Mouse (Mus musculus) erythroid progenitor cell, adult 5-6 weeks (primary cell): ENCODE data around the gene Slc8a1. TPM values are rescaled to one million over a fixed set of nuclear protein-coding genes. Genes with fewer than 3 reads are reported as not detected.

Experiments
- ATAC-seq: replicated peaks from 2 replicates; pipeline ENCODE4 v1.8.0; 2016; ENCODE audit warnings: moderate number of reproducible peaks, mild to moderate bottlenecking, moderate TSS enrichment, inconsistent platforms; ENCODE audit not compliant: poor library complexity, low FRiP score, severe bottlenecking
- total RNA-seq, 2 experiments: library from RNA; stranded (forward) in 1 of 2; stranded (reverse) in 1 of 2; fragments of 150-400 nt in 1 of 2; fragments of 186-747, 209-891 nt in 1 of 2; gene quantifications; 2 replicates each; pipeline versions ENCODE4 v1.2.3 to v1.2.4; 2015 to 2017; ENCODE audit warnings: low replicate concordance in 2 of 2

Slc8a1 gene
- total RNA-seq, 2 experiments from 2014 or later: 0.15 to 4.2 TPM

GRCm38 (mm10) chr17:81671245-81671644, 66.9 kb downstream of the Slc8a1 start:
- ATAC-seq: no peak

GRCm38 (mm10) chr17:81669816-81670691, 68.1 kb downstream of the Slc8a1 start:
- no peak; the same call in 1 of the 2 replicates for ATAC-seq

GRCm38 (mm10) chr17:81669062-81669815, 68.9 kb downstream of the Slc8a1 start:
- ATAC-seq: no peak

- ATAC-seq: no peak
These were observed 69.7 kb downstream of the Slc8a1 start for GRCm38 (mm10) chr17:81668466-81668865.

GRCm38 (mm10) chr17:81667935-81668334, 70.2 kb downstream of the Slc8a1 start:
- ATAC-seq: no peak

- ATAC-seq: no peak
These were observed 71.6 kb downstream of the Slc8a1 start for GRCm38 (mm10) chr17:81666551-81666950.

GRCm38 (mm10) chr17:81664916-81665315, 73.3 kb downstream of the Slc8a1 start:
- no peak for ATAC-seq

GRCm38 (mm10) chr17:81657828-81658227, 80.3 kb downstream of the Slc8a1 start:
- no peak for ATAC-seq

GRCm38 (mm10) chr17:81654548-81654947, 83.6 kb downstream of the Slc8a1 start:
- no peak for ATAC-seq

GRCm38 (mm10) chr17:81652958-81653357, 85.2 kb downstream of the Slc8a1 start:
- no peak for ATAC-seq

- ATAC-seq: no peak
These were observed 101.4 kb downstream of the Slc8a1 start for GRCm38 (mm10) chr17:81636822-81637221.

GRCm38 (mm10) chr17:81630471-81630870, 107.7 kb downstream of the Slc8a1 start:
- ATAC-seq: no peak

- ATAC-seq: no peak
These were observed 117.0 kb downstream of the Slc8a1 start for GRCm38 (mm10) chr17:81621188-81621644.

GRCm38 (mm10) chr17:81618461-81618860, 119.7 kb downstream of the Slc8a1 start:
- ATAC-seq: no peak

GRCm38 (mm10) chr17:81616326-81616725, 121.9 kb downstream of the Slc8a1 start:
- ATAC-seq: no peak

- no peak for ATAC-seq
These were observed 122.8 kb downstream of the Slc8a1 start for GRCm38 (mm10) chr17:81615391-81615790.

GRCm38 (mm10) chr17:81607515-81607914, 130.7 kb downstream of the Slc8a1 start:
- ATAC-seq: no peak

GRCm38 (mm10) chr17:81606084-81606483, 132.1 kb downstream of the Slc8a1 start:
- ATAC-seq: no peak

GRCm38 (mm10) chr17:81605219-81605660, 132.9 kb downstream of the Slc8a1 start:
- ATAC-seq: no peak

GRCm38 (mm10) chr17:81599072-81599471, 139.1 kb downstream of the Slc8a1 start:
- no peak for ATAC-seq

- ATAC-seq: no peak
These were observed 148.4 kb downstream of the Slc8a1 start for GRCm38 (mm10) chr17:81589791-81590190.
